Mouse (Mus musculus) forebrain, embryonic 13.5 days (tissue): ENCODE data around the gene Mrpl55. TPM values are rescaled to one million over a fixed set of nuclear protein-coding genes. Genes with fewer than 3 reads are reported as not detected.

ENCODE experiments used
- ATAC-seq: fragments of 200-750 bp; cut with Nextera tagmentation; 2 replicates; pipeline ENCODE4 v1.8.0; 2017
- H3K27ac ChIP-seq: fragments of 300-500 bp; sonication (generic); 2 replicates; pipeline ENCODE4 v1.5.1; 2015; ENCODE audit warnings: inconsistent platforms, mild to moderate bottlenecking, moderate library complexity
- H3K27me3 ChIP-seq: fragments of 300-500 bp; sonication (generic); 2 replicates; pipeline ENCODE4 v1.6.1; 2015; ENCODE audit warnings: mild to moderate bottlenecking, inconsistent platforms
- H3K36me3 ChIP-seq: fragments of 300-500 bp; sonication (generic); 2 replicates; pipeline ENCODE4 v1.6.1; 2015; ENCODE audit warnings: mild to moderate bottlenecking, inconsistent platforms; ENCODE audit not compliant: poor library complexity, severe bottlenecking
- H3K4me1 ChIP-seq: fragments of 300-500 bp; sonication (generic); 2 replicates; pipeline ENCODE4 v1.6.1; 2015; ENCODE audit warnings: inconsistent platforms
- H3K4me2 ChIP-seq: fragments of 300-500 bp; sonication (generic); 2 replicates; pipeline ENCODE4 v1.6.1; 2015; ENCODE audit warnings: inconsistent platforms, mild to moderate bottlenecking, moderate library complexity
- H3K4me3 ChIP-seq: fragments of 300-500 bp; sonication (generic); 2 replicates; pipeline ENCODE4 v1.5.1; 2015; ENCODE audit warnings: mild to moderate bottlenecking, inconsistent platforms
- H3K9ac ChIP-seq: fragments of 300-500 bp; sonication (generic); 2 replicates; pipeline ENCODE4 v1.6.1; 2015; ENCODE audit warnings: mild to moderate bottlenecking, inconsistent platforms
- H3K9me3 ChIP-seq: fragments of 300-500 bp; sonication (generic); replicated peaks from 2 replicates; pipeline ENCODE4 v1.6.1; 2016; ENCODE audit warnings: inconsistent platforms
- WGBS: fragments of 180-500 bp; shearing (Covaris S2); methylation state at CpG from one replicate; pipeline ENCODE4 v1.1.7; 2015; 5-methylcytosine and 5-hydroxymethylcytosine counted together
- polyA plus RNA-seq: library from polyadenylated mRNA; unstranded; fragments of >200 nt; fragmentation: Nextera tagmentation; extraction: Ambion mirVana; gene quantifications from 2 replicates; pipeline ENCODE4 v1.2.1, GENCODE M21; 2015

Mrpl55 gene
- polyA plus RNA-seq, 1 experiment from 2014 or later: 103 TPM

DNA sequence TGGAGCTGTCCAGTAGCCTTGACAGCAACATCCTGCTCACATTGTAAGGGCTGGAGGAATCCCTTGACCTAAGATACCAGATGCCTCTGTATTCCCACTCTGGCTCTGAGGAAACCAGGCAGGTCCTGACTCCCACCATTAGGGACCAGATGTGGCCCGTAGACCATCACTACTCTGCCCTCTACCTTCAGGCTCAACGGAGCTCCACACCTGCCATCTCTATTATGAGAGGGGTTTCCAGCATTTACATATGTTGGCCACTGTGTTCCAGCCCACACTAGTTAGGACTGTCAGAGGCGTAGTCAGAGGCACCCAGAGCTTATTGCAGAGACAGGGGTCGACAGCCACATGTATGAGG lies 37.1 kb downstream of the Mrpl55 start:
- no peak overlapping the region; the same call in 1 of the 2 replicates for H3K27ac ChIP-seq
- no peaks in the 10 kb centered on the region for H3K36me3 ChIP-seq
- no peaks in the 10 kb centered on the region for H3K9me3 ChIP-seq
- ATAC-seq: no peak
- 64% methylated on average over 4 of the region's 4 CpGs for WGBS
- H3K4me1 ChIP-seq: peaks cover 16% of the 10 kb centered on the region
- no peak overlapping the region for H3K4me3 ChIP-seq
- peak overlapping the region; percentile 9; the same call in 1 of the 2 replicates for H3K4me2 ChIP-seq
- no peak overlapping the region for H3K9ac ChIP-seq
- no peaks in the 10 kb centered on the region for H3K27me3 ChIP-seq

DNA sequence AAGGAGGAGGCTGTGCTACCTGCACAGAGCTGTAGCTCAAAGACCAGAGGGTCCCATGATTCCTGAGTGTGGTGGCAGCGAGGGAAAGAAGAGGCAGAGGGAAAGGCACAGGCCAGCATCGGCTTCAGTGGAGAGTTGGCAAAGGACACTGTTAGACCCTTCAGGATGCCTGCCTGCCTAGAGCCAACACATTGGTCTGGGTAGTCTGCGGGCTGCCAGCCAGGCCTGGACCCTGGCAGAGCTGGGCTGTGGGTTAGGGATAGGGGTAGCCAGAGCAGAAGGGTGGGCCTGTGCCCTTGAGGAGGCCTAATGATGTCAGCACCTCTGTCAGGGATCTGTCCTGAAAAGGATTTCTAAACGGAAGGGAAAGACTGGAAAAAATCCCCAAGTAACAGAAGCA lies 37.5 kb downstream of the Mrpl55 start:
- Histone ChIP-seq H3K4me1 (peaks cover 16% of the 10 kb centered on the region), H3K4me3 (no peak overlapping the region), H3K36me3 (no peaks in the 10 kb centered on the region), H3K9ac (no peak overlapping the region), H3K4me2 (no peak overlapping the region), H3K27me3 (no peaks in the 10 kb centered on the region), H3K27ac (no peak overlapping the region), H3K9me3 (no peaks in the 10 kb centered on the region)
- 78% methylated on average over 4 of the region's 4 CpGs for WGBS
- ATAC-seq: no peak

- Histone ChIP-seq H3K4me1 (peaks cover 16% of the 10 kb centered on the region), H3K9ac (no peak overlapping the region), H3K36me3 (no peaks in the 10 kb centered on the region), H3K27ac (no peak overlapping the region), H3K27me3 (no peaks in the 10 kb centered on the region), H3K4me2 (no peak overlapping the region), H3K4me3 (no peak overlapping the region), H3K9me3 (no peaks in the 10 kb centered on the region)
- WGBS: 29% methylated on average over 3 of the region's 3 CpGs
- ATAC-seq: no peak
These were observed 39.6 kb downstream of the Mrpl55 start for GRCm38 (mm10) chr11:59241841-59242240.

DNA sequence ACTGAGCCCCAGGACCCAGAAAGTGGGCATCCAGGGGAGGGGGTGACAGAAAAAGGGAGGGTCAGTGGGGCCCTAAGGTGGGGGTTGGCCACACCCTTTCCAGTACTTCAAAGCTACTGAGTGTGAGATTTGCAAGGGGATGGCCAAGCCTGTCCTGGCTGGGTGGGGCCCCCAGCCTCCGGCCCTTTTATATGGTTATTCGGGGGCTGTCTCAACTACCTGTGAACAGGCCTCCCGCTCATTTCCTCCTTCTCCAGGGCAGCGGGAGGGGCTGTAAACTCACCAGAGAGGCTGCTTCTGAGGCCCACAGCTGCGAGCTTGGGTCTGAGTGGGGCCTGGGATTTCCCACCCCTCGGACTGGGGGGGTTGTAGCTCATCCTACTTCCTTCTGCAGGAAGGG lies 41.6 kb downstream of the Mrpl55 start:
- ATAC-seq: no peak
- Histone ChIP-seq H3K36me3 (no peaks in the 10 kb centered on the region), H3K9me3 (no peaks in the 10 kb centered on the region), H3K27ac (no peak overlapping the region), H3K4me1 (peaks cover 10% of the 10 kb centered on the region), H3K4me3 (no peak overlapping the region), H3K27me3 (0 out of 2 replicates have a peak, but pooled peaks cover 3% of the 10 kb centered on the region), H3K9ac (no peak overlapping the region), H3K4me2 (no peak overlapping the region)
- WGBS: 53% methylated on average over 6 of the region's 6 CpGs

- 83% methylated on average over 10 of the region's 10 CpGs for WGBS
- H3K9me3 ChIP-seq: no peaks in the 10 kb centered on the region
- no peak overlapping the region for H3K9ac ChIP-seq
- H3K4me2 ChIP-seq: no peak overlapping the region
- 0 out of 2 replicates have a peak, but pooled peaks cover 3% of the 10 kb centered on the region for H3K27me3 ChIP-seq
- H3K4me1 ChIP-seq: no peaks in the 10 kb centered on the region
- ATAC-seq: no peak
- no peak overlapping the region for H3K27ac ChIP-seq
- no peak overlapping the region for H3K4me3 ChIP-seq
- no peaks in the 10 kb centered on the region for H3K36me3 ChIP-seq
These were observed 45.8 kb downstream of the Mrpl55 start for GRCm38 (mm10) chr11:59248101-59248500.

Other genes with a start within 250 kb of the Mrpl55 start
- gene Hist3h2a, start 247.8 kb upstream of the Mrpl55 start, polyA plus RNA-seq: 126 and 132 TPM in 2 replicates
- 0.96 and 1.3 TPM in 2 replicates for gene Trim17, start 247.8 kb upstream of the Mrpl55 start, polyA plus RNA-seq
- 19.4 and 22.9 TPM in 2 replicates for gene Trim11, start 224.4 kb upstream of the Mrpl55 start, polyA plus RNA-seq
- 0.04 and 0.08 TPM in 2 replicates for gene Obscn, start 66.1 kb upstream of the Mrpl55 start, polyA plus RNA-seq
- gene Iba57, start 38.7 kb upstream of the Mrpl55 start, polyA plus RNA-seq: 6.8 and 7.5 TPM in 2 replicates
- gene Gjc2, start 19.3 kb upstream of the Mrpl55 start, polyA plus RNA-seq: not detected in 2 replicates
- gene Guk1, start 10.3 kb upstream of the Mrpl55 start, polyA plus RNA-seq: 127 and 131 TPM in 2 replicates
- 32.3 and 35.1 TPM in 2 replicates for gene 2310033P09Rik, start 5.8 kb downstream of the Mrpl55 start, polyA plus RNA-seq
- gene Arf1, start 25.8 kb downstream of the Mrpl55 start, polyA plus RNA-seq: 570 and 595 TPM in 2 replicates
- 2.3 and 3.4 TPM in 2 replicates for gene Wnt3a, start 88.3 kb downstream of the Mrpl55 start, polyA plus RNA-seq
- 1.8 and 2.9 TPM in 2 replicates for gene Wnt9a, start 104.4 kb downstream of the Mrpl55 start, polyA plus RNA-seq
- not detected in 2 replicates for gene Prss38, start 173.2 kb downstream of the Mrpl55 start, polyA plus RNA-seq
- gene Jmjd4, start 247.6 kb downstream of the Mrpl55 start, polyA plus RNA-seq: 12.5 and 13.0 TPM in 2 replicates
- 239 and 252 TPM in 2 replicates for gene Snap47, start 248.7 kb downstream of the Mrpl55 start, polyA plus RNA-seq